Mouse (Mus musculus) limb, embryonic 14.5 days (tissue): ENCODE data around the gene Krtap26-1. TPM values are rescaled to one million over a fixed set of nuclear protein-coding genes. Genes with fewer than 3 reads are reported as not detected.

ENCODE experiments used
- ATAC-seq: fragments of 200-750 bp; cut with Nextera tagmentation; 2 replicates; pipeline ENCODE4 v1.8.0; 2017; ENCODE audit warnings: low read depth, moderate number of reproducible peaks, moderate TSS enrichment; ENCODE audit not compliant: low FRiP score
- DNase-seq: peaks from one replicate; pipeline ENCODE4 v3.0.0-alpha.2; 2015; ENCODE audit warnings: low spot score
- H3K27ac ChIP-seq: fragments of 300-500 bp; sonication (generic); replicated peaks from 2 replicates; pipeline ENCODE4 v1.5.1; 2014; ENCODE audit warnings: low read depth, mild to moderate bottlenecking, low read length, moderate library complexity, mixed read lengths
- H3K27me3 ChIP-seq: fragments of 300-500 bp; sonication (generic); 2 replicates; pipeline ENCODE4 v1.6.1; 2014; ENCODE audit warnings: low read length, mixed read lengths; ENCODE audit not compliant: control insufficient read depth, insufficient read depth
- H3K36me3 ChIP-seq: fragments of 300-500 bp; sonication (generic); 2 replicates; pipeline ENCODE4 v1.6.1; 2014; ENCODE audit warnings: mild to moderate bottlenecking, low read length, moderate library complexity, mixed read lengths; ENCODE audit not compliant: control insufficient read depth, insufficient read depth
- H3K4me1 ChIP-seq: fragments of 300-500 bp; sonication (generic); 2 replicates; pipeline ENCODE4 v1.6.1; 2014; ENCODE audit warnings: antibody characterized with exemption, low read length, mixed read lengths; ENCODE audit not compliant: control insufficient read depth, insufficient read depth
- H3K4me2 ChIP-seq: fragments of 300-500 bp; sonication (generic); replicated peaks from 2 replicates; pipeline ENCODE4 v1.6.1; 2014; ENCODE audit warnings: low read depth, mild to moderate bottlenecking, low read length, moderate library complexity; ENCODE audit not compliant: severe bottlenecking
- H3K4me3 ChIP-seq: fragments of 300-500 bp; sonication (generic); replicated peaks from 2 replicates; pipeline ENCODE4 v1.5.1; 2014; ENCODE audit warnings: low read length
- H3K9ac ChIP-seq: fragments of 300-500 bp; sonication (generic); 2 replicates; pipeline ENCODE4 v1.6.1; 2014; ENCODE audit warnings: mild to moderate bottlenecking, low read depth, low read length, moderate library complexity; ENCODE audit not compliant: severe bottlenecking
- H3K9me3 ChIP-seq: fragments of 300-500 bp; sonication (generic); 2 replicates; pipeline ENCODE4 v1.6.1; 2016; ENCODE audit warnings: low read length; ENCODE audit not compliant: control insufficient read depth
- POLR2A ChIP-seq: fragments of 200-500 bp; IDR thresholded peaks from 2 replicates; pipeline ENCODE4 v1.8.0; 2012; ENCODE audit warnings: inconsistent platforms, mild to moderate bottlenecking, moderate library complexity, borderline replicate concordance; ENCODE audit not compliant: insufficient read depth, insufficient read length; ENCODE audit errors: extremely low read depth
- WGBS: fragments of 180-500 bp; shearing (Covaris S2); extraction: QIAGEN DNeasy Blood & Tissue Kit; methylation state at CpG from one replicate; pipeline ENCODE4 v1.1.7; 2014; 5-methylcytosine and 5-hydroxymethylcytosine counted together
- polyA plus RNA-seq, 2 experiments: library from polyadenylated mRNA; depleted of rRNA in 1 of 2; stranded (reverse) in 1 of 2; unstranded in 1 of 2; fragments of >200 nt; fragmentation: Nextera tagmentation in 1 of 2; extraction: Ambion mirVana in 1 of 2; gene quantifications; 2 replicates each; pipeline versions ENCODE4 v1.2.1 to v1.2.3; 2012 to 2014

Krtap26-1 gene
- polyA plus RNA-seq, 2 experiments: not detected

- no peak for ATAC-seq
- Histone ChIP-seq H3K9me3 (no peaks in the 10 kb centered on the region), H3K4me2 (no peak overlapping the region), H3K4me3 (no peak overlapping the region), H3K27me3 (no peaks in the 10 kb centered on the region), H3K4me1 (no peaks in the 10 kb centered on the region), H3K9ac (no peak overlapping the region), H3K36me3 (no peaks in the 10 kb centered on the region), H3K27ac (no peak overlapping the region)
- TF ChIP-seq POLR2A: no peak
- no peak for DNase-seq
- 63% methylated on average over 1 of the region's 1 CpGs for WGBS
Observed at GRCm38 (mm10) chr16:88657426-88657825, 9.8 kb upstream of the Krtap26-1 start.

- ATAC-seq: no peak
Observed at GRCm38 (mm10) chr16:88651952-88652351, 4.4 kb upstream of the Krtap26-1 start.

DNA sequence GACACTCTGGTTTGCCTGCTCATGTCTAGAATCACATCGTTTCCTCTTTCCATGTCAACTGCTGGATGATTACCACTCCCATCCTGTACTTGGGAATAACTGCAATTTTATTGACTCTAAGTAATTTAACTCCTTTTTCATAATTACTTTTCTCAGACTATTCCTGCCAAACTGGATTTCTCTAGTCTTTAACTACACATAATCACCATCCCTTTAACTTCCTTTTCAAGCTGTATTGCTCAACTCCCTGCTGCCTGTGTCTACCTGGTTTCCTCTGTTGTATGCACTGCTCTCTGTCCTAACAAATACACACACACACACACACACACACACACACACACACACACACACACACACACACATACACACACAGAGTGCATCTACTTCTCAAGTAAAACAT lies 3.5 kb upstream of the Krtap26-1 start:
- Histone ChIP-seq H3K27ac (no peak overlapping the region), H3K4me1 (no peaks in the 10 kb centered on the region), H3K4me2 (no peak overlapping the region), H3K4me3 (no peak overlapping the region), H3K36me3 (no peaks in the 10 kb centered on the region), H3K27me3 (no peaks in the 10 kb centered on the region), H3K9ac (no peak overlapping the region), H3K9me3 (no peaks in the 10 kb centered on the region)
- DNase-seq (no peak), ATAC-seq (no peak)
- 52% methylated on average over 1 of the region's 1 CpGs for WGBS
- no peak for TF ChIP-seq POLR2A

More at GRCm38 (mm10) chr16:88651952-88652351, 4.4 kb upstream of the Krtap26-1 start:
- Histone ChIP-seq H3K9ac (no peak overlapping the region), H3K4me1 (no peaks in the 10 kb centered on the region), H3K4me3 (no peak overlapping the region), H3K27me3 (no peaks in the 10 kb centered on the region), H3K4me2 (no peak overlapping the region), H3K27ac (no peak overlapping the region), H3K9me3 (no peaks in the 10 kb centered on the region), H3K36me3 (no peaks in the 10 kb centered on the region)
- TF ChIP-seq POLR2A: no peak
- DNase-seq: no peak
- 67% methylated on average over 2 of the region's 2 CpGs for WGBS

DNA sequence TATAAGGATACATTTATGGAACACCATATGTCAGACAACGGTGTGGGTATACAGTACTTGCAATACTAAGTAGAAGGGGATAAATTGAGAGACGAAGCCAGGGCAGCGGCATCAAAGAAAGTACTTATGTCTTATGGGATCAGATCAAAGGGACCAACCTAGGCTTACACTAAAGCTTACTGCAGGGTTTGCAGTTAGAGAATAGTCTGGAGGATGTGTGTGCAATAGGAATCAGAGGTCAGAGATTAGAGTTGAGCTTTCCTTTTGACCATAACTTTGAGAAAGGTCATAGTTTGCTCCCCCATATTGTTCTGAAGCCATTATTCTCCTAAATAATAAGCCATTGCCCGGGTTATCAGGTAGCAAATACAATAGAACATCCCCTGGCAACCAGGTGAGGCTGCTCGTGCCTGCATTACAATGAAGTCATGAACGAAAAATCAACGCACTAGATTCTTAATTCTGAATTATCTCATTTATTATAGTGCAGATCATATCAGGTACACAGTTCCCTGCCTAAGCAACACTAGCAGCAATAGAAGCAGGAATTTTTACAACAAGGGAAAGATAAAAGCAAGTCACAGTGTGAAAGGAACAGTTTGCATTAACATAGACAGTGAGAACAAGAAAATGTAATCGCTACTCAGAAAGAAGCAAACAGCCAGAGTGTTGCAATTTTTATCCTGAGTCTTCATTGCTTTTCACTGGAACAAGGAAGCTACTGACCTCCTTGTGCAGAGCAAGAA lies 1.1 kb downstream of the Krtap26-1 start:
- H3K4me3 ChIP-seq: no peak overlapping the region
- ATAC-seq: no peak
- TF ChIP-seq POLR2A: no peak

DNA sequence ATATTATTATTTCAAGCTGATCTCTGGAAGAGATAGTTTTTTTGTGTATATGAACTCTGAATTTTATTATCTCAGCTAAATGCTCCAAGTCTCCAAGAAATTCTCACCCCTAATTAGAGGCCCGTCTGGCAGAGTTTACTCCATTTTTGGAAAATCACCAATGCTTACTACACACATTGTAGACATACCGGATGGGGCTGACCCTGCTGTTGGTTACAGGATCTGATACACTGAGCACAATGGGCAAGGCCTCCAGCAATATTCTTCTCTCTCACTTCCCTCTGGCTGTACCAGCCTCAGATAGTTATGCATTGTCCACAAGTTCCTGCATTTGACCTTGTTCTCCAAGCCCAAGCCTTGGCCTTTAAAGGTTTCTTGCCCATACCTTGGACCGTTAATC lies 7.5 kb downstream of the Krtap26-1 start:
- Histone ChIP-seq H3K9me3 (no peaks in the 10 kb centered on the region), H3K9ac (no peak overlapping the region), H3K27ac (no peak overlapping the region), H3K4me2 (no peak overlapping the region), H3K4me3 (no peak overlapping the region), H3K4me1 (no peaks in the 10 kb centered on the region; the same call in 1 of the 2 replicates), H3K36me3 (no peaks in the 10 kb centered on the region), H3K27me3 (no peaks in the 10 kb centered on the region)
- DNase-seq: no peak
- ATAC-seq: no peak
- TF ChIP-seq POLR2A: no peak
- 76% methylated on average over 3 of the region's 3 CpGs for WGBS

More for the DNA sequence above, 1.1 kb downstream of the Krtap26-1 start:
- H3K9ac ChIP-seq: no peak overlapping the region
- no peaks in the 10 kb centered on the region for H3K27me3 ChIP-seq
- 77% methylated on average over 8 of the region's 8 CpGs for WGBS
- no peaks in the 10 kb centered on the region for H3K9me3 ChIP-seq
- no peak overlapping the region for H3K27ac ChIP-seq
- H3K36me3 ChIP-seq: no peaks in the 10 kb centered on the region
- no peaks in the 10 kb centered on the region for H3K4me1 ChIP-seq
- DNase-seq: no peak
- H3K4me2 ChIP-seq: no peak overlapping the region
